Mouse (Mus musculus) lung, adult 2 months (tissue): ENCODE data around the gene Hipk1. TPM values are rescaled to one million over a fixed set of nuclear protein-coding genes. Genes with fewer than 3 reads are reported as not detected.

Source experiments
- DNase-seq: peaks from one replicate; pipeline ENCODE4 v3.0.0; 2022
- H3K4me1 ChIP-seq: fragments of 200-500 bp; 2 replicates; pipeline ENCODE4 v1.6.1; 2011; ENCODE audit warnings: low read length; ENCODE audit not compliant: control insufficient read depth, insufficient read depth
- H3K4me3 ChIP-seq: fragments of 200-500 bp; replicated peaks from 2 replicates; pipeline ENCODE3; 2011; ENCODE audit warnings: low read depth, mild to moderate bottlenecking, control low read depth, low read length; ENCODE audit errors: extremely low read depth
- CTCF ChIP-seq: fragments of 200-500 bp; IDR thresholded peaks from 2 replicates; pipeline ENCODE4 v1.5.1; 2011; ENCODE audit warnings: mild to moderate bottlenecking, low read length, control low read depth; ENCODE audit not compliant: insufficient read depth
- POLR2A ChIP-seq: fragments of 200-500 bp; IDR thresholded peaks from 2 replicates; pipeline ENCODE4 v1.6.1; 2011; ENCODE audit warnings: low read depth, mild to moderate bottlenecking, control low read depth, low read length, borderline replicate concordance; ENCODE audit errors: extremely low read depth
- WGBS: fragments of 180-500 bp; shearing (Covaris S2); methylation state at CpG from one replicate; pipeline ENCODE4 v1.1.7; 2018; 5-methylcytosine and 5-hydroxymethylcytosine counted together
- polyA plus RNA-seq: library from polyadenylated mRNA; depleted of rRNA; stranded (reverse); fragments of >200 nt; gene quantifications from 2 replicates; pipeline ENCODE4 v1.2.3, GENCODE M21; 2012

Gene Hipk1
- polyA plus RNA-seq, 1 experiment = 143 TPM

DNA sequence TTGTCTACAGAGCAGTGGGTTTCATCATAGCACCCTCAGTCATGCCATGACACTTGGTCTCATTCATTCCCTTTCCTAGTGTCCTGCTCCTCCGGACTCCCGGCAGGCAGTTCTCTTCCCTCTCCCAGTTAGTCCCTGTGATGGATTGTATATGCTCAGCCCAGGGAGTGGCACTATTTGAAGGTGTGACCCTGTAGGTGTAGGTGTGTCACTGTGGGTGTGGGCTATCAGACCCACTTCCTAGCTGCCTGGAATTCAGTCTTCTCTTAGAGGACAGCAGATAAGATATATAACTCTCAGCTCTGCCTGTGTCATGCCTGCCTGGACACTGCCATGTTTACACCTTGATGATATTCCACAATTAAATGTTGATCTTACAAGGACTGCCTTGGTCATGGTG lies 34.4 kb downstream of the Hipk1 start:
- TF ChIP-seq CTCF = no peak
- no peak for TF ChIP-seq POLR2A
- 86% methylated on average over 2 of the region's 2 CpGs for WGBS
- Histone ChIP-seq H3K4me1 (peaks cover 2% of the 10 kb centered on the region; the same call in 1 of the 2 replicates), H3K4me3 (no peak overlapping the region)
- no peak for DNase-seq

DNA sequence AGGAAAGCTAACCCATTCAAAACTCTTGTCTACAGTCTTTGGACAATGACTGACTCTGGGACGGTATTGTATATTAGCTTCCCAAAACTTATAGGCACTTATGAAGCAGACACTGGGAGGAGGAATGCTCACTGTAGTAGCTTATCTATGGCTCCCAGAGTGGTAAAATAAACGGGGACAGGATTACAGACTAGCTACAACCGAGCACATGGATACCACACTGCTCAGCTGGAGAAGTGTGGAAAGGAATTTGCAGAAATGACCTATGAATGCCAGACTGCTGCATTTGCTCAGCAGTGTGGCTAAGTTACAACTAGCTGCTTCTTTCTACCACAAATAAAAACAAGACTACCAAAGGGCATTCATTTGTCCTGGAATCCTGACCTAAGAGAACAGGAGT lies 36.0 kb downstream of the Hipk1 start:
- WGBS = 52% methylated on average over 3 of the region's 3 CpGs
- DNase-seq = no peak
- Histone ChIP-seq H3K4me1 (peaks cover 2% of the 10 kb centered on the region; the same call in 1 of the 2 replicates), H3K4me3 (no peak overlapping the region)
- no peak for TF ChIP-seq CTCF
- TF ChIP-seq POLR2A = no peak

DNA sequence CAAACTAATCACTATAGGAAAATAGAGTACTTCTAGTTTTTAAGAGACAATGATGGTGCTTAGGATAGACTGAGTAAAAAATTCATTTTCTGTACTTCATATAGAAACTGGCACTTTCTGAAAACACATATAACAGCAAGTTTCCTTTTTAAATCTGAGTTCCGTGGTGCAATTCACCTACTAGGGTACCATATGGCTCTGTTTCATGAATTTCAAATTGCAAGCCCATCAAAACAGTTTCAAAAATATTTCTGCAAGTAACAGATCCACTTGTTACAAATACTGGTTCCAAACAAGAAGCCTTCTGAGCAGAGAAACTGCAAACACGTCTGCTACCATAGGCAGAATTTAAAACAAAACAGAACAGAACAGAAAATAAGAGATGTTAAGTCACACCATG lies 39.8 kb downstream of the Hipk1 start:
- Histone ChIP-seq H3K4me3 (no peak overlapping the region), H3K4me1 (peaks cover 2% of the 10 kb centered on the region; the same call in 1 of the 2 replicates)
- no peak for DNase-seq
- TF ChIP-seq POLR2A = no peak
- TF ChIP-seq CTCF = no peak
- 90% methylated on average over 2 of the region's 2 CpGs for WGBS

DNA sequence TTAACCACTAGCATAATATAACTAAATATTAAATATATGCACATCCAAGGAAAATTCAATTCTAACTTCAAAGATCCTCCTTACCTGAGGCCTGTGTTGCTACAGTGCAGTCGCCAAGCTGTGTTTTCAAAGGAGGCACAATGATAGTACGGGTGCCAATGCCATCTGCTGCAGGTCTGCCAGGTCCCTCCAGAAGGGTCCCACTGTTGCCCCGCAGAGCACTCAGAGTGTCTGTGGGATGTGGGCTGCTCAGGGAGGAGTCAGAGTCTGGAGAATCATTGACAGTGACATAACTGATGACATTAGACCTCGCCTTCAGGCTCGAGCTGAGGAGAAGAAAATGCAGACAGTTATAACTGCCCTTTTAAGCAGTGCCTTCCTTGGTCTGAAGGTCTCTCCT lies 44.7 kb downstream of the Hipk1 start:
- Histone ChIP-seq H3K4me1 (no peaks in the 10 kb centered on the region), H3K4me3 (no peak overlapping the region)
- no peak for DNase-seq
- no peak for TF ChIP-seq POLR2A
- 82% methylated on average over 5 of the region's 5 CpGs for WGBS

DNA sequence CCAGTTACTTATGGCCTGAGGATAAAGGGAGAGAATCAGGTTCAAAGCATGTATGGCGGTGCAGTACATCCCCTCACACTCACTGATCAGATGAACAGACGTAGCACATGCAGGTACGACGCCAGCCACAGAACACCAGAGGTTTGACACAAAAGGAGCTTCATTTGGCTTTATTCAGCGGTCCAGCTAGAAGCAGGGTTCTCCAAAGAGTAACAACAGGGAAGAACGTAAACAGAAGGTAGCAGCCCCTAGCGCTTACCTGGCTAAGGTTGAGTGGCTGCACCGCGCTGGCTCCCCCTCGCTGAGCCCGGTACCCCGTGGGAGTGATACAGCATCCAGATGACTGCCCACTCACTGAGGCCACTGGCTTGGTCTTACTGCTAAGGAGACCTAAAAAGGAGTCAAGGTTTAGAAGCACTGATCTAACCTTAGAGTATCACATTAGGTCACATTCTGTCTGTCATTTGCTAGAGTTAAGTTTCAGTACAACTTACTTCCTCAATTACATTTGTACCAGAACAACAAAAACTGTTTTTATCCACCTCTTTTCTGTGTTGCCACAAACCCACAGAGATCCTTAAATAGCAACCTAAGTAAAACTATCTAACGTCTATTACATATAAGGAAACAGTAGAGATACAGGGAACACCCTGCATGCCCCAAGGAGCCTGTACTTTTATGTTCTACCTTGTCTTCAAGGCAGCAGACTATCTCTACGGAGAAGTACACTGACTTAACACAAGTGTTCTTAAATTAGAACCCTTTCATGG lies 46.2 kb downstream of the Hipk1 start:
- no peak for DNase-seq
- H3K4me3 ChIP-seq = no peak overlapping the region
- WGBS = 85% methylated on average over 14 of the region's 14 CpGs

DNA sequence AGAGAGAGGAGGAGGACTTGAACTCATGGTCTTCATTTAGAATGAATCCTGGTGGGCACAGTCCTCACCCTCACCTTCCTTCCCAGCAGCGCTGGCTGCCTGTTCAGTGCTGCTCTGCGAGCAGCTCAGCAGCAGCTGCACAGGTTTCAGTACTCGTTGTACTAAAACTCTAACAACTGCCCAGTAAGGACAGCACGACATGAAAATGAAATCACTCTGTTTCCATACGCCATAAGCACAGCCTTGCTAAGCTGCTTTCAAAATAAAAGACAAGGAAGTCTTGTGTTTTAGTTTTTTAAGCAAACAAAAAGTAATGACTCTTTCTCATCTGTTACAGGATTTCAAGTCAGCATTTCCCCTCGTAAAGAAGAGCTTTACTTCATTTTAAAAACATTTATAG lies 48.2 kb downstream of the Hipk1 start:
- TF ChIP-seq CTCF (no peak), POLR2A (no peak)
- H3K4me1 ChIP-seq = no peaks in the 10 kb centered on the region
- 78% methylated on average over 6 of the region's 6 CpGs for WGBS
- no peak overlapping the region for H3K4me3 ChIP-seq
- DNase-seq = no peak

More for the DNA sequence above, 46.2 kb downstream of the Hipk1 start:
- H3K4me1 ChIP-seq = no peaks in the 10 kb centered on the region
- TF ChIP-seq POLR2A = no peak
- no peak for TF ChIP-seq CTCF

DNA sequence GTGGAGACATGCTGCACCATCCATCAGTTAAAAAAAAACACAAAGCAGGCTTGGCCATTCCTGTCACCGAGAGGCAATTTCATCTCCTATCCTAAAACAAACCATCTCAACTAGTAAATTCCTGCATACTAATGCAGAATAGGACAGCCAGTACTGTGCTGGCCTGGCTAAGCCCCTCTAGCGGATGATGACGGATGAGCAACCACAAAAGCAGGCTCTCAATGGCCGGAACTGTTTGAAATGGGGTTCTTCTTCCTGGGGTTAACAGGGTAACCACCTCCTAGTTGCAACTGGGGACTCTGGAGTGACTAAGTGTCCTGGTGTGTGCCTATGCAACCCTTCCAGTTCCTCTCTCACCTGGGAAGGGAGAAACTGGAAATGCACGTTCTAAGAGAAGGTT lies 51.0 kb downstream of the Hipk1 start:
- no peak for DNase-seq
- 62% methylated on average over 5 of the region's 5 CpGs for WGBS
- TF ChIP-seq CTCF = no peak
- TF ChIP-seq POLR2A = no peak
- no peak overlapping the region for H3K4me3 ChIP-seq
- peaks cover 2% of the 10 kb centered on the region; the same call in 1 of the 2 replicates for H3K4me1 ChIP-seq

DNA sequence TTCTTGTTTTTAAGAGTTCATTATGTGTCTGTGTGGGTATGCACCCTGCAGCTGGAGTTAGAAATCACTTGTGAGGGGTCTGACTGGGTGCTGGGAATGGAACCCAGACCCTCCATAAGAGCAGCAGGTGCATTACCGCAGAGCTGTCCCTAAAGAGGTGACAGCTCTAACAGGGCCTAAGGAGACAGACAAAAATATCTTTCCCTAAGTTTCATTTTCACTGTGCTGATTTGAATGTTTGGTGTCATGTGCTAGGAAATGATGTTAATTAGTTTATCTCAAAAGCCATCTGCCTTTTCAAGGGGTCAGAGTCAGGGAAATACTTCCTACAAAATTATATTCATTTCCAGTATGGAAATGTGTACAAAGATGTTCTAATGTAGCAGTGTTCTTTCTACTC lies 52.0 kb downstream of the Hipk1 start, which contains the start of gene Gm10964:
Gene Gm10964 (plus strand): TSS at position 38 of the 400 bp plus-strand sequence.
- no peak for DNase-seq
- Histone ChIP-seq H3K4me1 (peaks cover 5% of the 10 kb centered on the region; the same call in 1 of the 2 replicates), H3K4me3 (peak within 1 kb of the TSS; percentile 23)
- TF ChIP-seq POLR2A (no peak), CTCF (no peak)
- 80% methylated on average over 1 of the region's 1 CpGs for WGBS

DNA sequence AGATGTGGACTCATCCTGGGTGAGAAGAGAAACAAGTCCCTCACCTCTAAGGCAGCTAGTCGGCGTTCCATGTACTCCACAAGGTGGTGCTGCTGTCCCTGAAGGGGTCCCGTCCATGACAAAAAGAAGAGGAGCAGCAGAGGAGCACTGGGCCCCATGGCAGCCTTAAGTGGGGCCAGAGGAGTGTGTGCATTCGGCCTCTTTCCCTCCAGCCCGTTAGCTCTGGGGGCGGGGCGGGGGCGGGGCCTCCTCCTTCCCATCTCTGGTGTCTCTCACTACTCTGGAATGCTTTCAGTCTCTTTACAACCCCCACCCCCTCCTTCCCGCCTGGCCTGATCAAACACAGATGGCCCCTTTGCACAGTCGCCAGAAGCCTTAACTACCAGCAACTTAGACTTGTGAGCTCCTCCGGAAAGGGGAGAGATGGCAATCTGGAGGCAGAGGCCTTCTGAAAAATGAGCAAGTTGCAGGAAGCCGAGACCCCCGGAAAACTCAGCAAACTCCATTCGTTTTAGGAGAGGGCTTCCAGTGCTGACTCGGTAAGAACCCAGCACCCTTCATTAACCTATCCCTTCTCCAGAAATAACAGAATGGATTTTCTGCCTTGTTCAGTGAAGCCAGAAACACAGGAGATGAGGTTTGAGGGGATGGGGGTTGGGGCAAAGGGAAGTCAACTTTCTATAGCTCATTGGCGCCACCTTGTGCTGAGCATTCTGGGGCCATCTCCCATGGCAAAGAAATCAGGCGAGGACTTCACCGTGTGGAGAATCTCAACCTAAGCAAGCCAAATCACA lies 53.4 kb downstream of the Hipk1 start, which contains the start of gene Olfml3:
Gene Olfml3 (minus strand): TSS at position 224 of the 794 bp plus-strand sequence.
- peak; percentile 86; the same call in 1 of the 2 replicates for TF ChIP-seq POLR2A
- TF ChIP-seq CTCF = peak; percentile 90
- Histone ChIP-seq H3K4me3 (peak within 1 kb of the TSS; percentile 68), H3K4me1 (peaks cover 8% of the 10 kb centered on the region)
- 2% methylated on average over 18 of the region's 18 CpGs for WGBS
- DNase-seq = peak; percentile 84

DNA sequence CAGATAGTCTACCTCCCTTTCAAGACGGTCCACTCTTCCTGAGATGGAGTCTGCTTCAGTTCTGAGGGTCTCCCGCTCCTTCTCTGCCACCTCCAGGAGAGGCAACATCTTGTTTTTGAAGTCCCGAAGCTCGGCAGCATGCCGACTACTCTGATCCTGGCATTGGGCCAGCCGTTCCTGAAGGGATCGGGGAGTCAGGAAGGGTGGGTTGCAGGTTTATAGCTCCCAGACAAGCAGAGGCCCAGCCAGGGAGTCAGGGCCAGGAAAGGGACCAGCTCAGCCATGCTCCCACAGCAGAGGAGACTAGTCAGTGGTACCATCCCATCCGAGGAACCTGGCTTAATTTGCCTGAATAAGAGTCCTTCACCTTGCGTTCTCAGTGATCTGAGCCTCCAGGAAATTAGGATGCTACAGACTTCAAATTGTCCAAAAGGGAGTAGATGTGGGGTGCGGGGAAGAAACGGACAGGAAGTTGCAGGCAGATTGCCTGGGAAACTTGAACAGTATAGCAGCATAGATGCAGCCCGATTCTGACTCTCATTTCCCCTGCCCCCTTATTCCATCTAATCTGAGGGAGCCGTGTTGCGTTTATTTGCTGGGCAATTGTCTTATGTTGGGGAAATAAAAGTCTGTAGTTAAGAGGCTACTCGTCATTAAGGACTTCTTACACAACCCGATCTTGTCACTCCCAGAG lies 54.2 kb downstream of the Hipk1 start:
- WGBS = 26% methylated on average over 16 of the region's 16 CpGs

More for the DNA sequence above, 54.2 kb downstream of the Hipk1 start:
- Histone ChIP-seq H3K4me1 (peaks cover 8% of the 10 kb centered on the region), H3K4me3 (peak overlapping the region; percentile 68)
- TF ChIP-seq POLR2A (no peak), CTCF (no peak)
- peak; percentile 43 for DNase-seq
